Mouse (Mus musculus) activated CD4-positive, CD25-positive, alpha-beta regulatory T cell, adult 4 months (primary cell): ENCODE results near the gene Krtap4-2. TPM values are rescaled to one million over a fixed set of nuclear protein-coding genes. Genes with fewer than 3 reads are reported as not detected.

Source experiments
- ATAC-seq: one replicate; pipeline ENCODE4 v1.8.0; 2017
- polyA plus RNA-seq, 2 experiments: library from polyadenylated mRNA; unstranded; fragments of 100-300 nt; shearing (Covaris generic); gene quantifications; one replicate each; pipeline ENCODE4 v1.2.1; 2017

Gene Krtap4-2
- polyA plus RNA-seq, 2 experiments from 2014 or later = not detected

DNA sequence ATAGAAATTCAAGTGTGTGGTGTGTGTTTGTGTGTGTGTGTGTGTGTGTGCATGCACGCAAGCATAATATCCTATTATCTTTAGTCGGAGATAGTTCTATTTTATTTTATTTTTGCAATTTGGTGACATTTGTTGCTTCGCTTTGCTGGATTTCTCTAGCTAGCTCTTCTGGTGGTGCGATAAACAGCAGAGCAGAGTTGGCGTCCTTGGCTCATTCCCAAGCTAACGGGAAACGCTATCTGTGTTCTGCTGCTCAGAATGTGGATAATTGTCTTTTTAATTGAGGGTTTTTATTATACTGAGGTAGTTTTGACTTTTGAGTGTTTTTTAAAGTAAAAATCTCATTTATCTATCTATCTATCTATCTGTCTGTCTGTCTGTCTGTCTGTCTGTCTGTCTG lies 49.8 kb downstream of the Krtap4-2 start:
- no peak for ATAC-seq

Other genes with a start within 250 kb of the Krtap4-2 start
- gene Krt10, start 245.7 kb downstream of the Krtap4-2 start, polyA plus RNA-seq = 1 to 10 TPM; 3.6 to 4.2 TPM
- gene Krt12, start 212.8 kb downstream of the Krtap4-2 start, polyA plus RNA-seq = not detected
- gene Krt20, start 196.9 kb downstream of the Krtap4-2 start, polyA plus RNA-seq = under 1 TPM in 1 of 2 experiments, not detected in 1; 0.17 TPM
- gene Krt23, start 141.9 kb downstream of the Krtap4-2 start, polyA plus RNA-seq = not detected
- not detected for gene Krt39, start 113.7 kb downstream of the Krtap4-2 start, polyA plus RNA-seq
- gene Krt40, start 91.9 kb downstream of the Krtap4-2 start, polyA plus RNA-seq = not detected
- not detected for gene Krtap3-3, start 84.2 kb downstream of the Krtap4-2 start, polyA plus RNA-seq
- not detected for gene Krtap3-2, start 78.2 kb downstream of the Krtap4-2 start, polyA plus RNA-seq
- not detected for gene Gm11939, start 75.6 kb downstream of the Krtap4-2 start, polyA plus RNA-seq
- not detected for gene Krtap3-1, start 68.5 kb downstream of the Krtap4-2 start, polyA plus RNA-seq
- gene Krtap1-5, start 54.1 kb downstream of the Krtap4-2 start, polyA plus RNA-seq = not detected
- gene Krtap1-4, start 51.4 kb downstream of the Krtap4-2 start, polyA plus RNA-seq = not detected
- not detected for gene Krtap1-3, start 43.7 kb downstream of the Krtap4-2 start, polyA plus RNA-seq
- gene Krtap9-3, start 37.0 kb downstream of the Krtap4-2 start, polyA plus RNA-seq = not detected
- not detected for gene Gm11938, start 31.8 kb downstream of the Krtap4-2 start, polyA plus RNA-seq
- not detected for gene Gm11937, start 24.9 kb downstream of the Krtap4-2 start, polyA plus RNA-seq
- gene Krtap2-4, start 20.2 kb downstream of the Krtap4-2 start, polyA plus RNA-seq = not detected
- not detected for gene Gm11562, start 14.6 kb downstream of the Krtap4-2 start, polyA plus RNA-seq
- not detected for gene Krtap4-1, start 6.8 kb downstream of the Krtap4-2 start, polyA plus RNA-seq
- gene Krtap4-7, start 9.0 kb upstream of the Krtap4-2 start, polyA plus RNA-seq = not detected
- gene Gm11555, start 15.2 kb upstream of the Krtap4-2 start, polyA plus RNA-seq = not detected
- not detected for gene Gm11563, start 23.9 kb upstream of the Krtap4-2 start, polyA plus RNA-seq
- gene Krtap4-6, start 30.9 kb upstream of the Krtap4-2 start, polyA plus RNA-seq = not detected
- gene Gm14190, start 55.7 kb upstream of the Krtap4-2 start, polyA plus RNA-seq = not detected
- not detected for gene Gm14180, start 99.2 kb upstream of the Krtap4-2 start, polyA plus RNA-seq
- not detected for gene Gm11595, start 137.8 kb upstream of the Krtap4-2 start, polyA plus RNA-seq
- gene Krtap4-8, start 145.6 kb upstream of the Krtap4-2 start, polyA plus RNA-seq = not detected
- gene Krtap4-9, start 150.1 kb upstream of the Krtap4-2 start, polyA plus RNA-seq = not detected
- not detected for gene Gm11596, start 158.4 kb upstream of the Krtap4-2 start, polyA plus RNA-seq
- not detected for gene Gm11569, start 163.8 kb upstream of the Krtap4-2 start, polyA plus RNA-seq
- not detected for gene Gm11554, start 169.4 kb upstream of the Krtap4-2 start, polyA plus RNA-seq
- not detected for gene Krtap4-13, start 174.8 kb upstream of the Krtap4-2 start, polyA plus RNA-seq
- not detected for gene Gm11564, start 180.6 kb upstream of the Krtap4-2 start, polyA plus RNA-seq
- gene 2300003K06Rik, start 203.0 kb upstream of the Krtap4-2 start, polyA plus RNA-seq = not detected
- not detected for gene Krtap4-16, start 216.5 kb upstream of the Krtap4-2 start, polyA plus RNA-seq
- gene Gm11568, start 222.8 kb upstream of the Krtap4-2 start, polyA plus RNA-seq = not detected
- not detected for gene Gm11559, start 229.4 kb upstream of the Krtap4-2 start, polyA plus RNA-seq
- not detected for gene Krtap9-1, start 238.3 kb upstream of the Krtap4-2 start, polyA plus RNA-seq
- not detected for gene Gm11567, start 244.1 kb upstream of the Krtap4-2 start, polyA plus RNA-seq